Mouse (Mus musculus) E14TG2a.4 (cell line): ENCODE results near the gene Zfp110.

Experiments
- CTCF ChIP-seq: conservative IDR thresholded peaks from 2 replicates; pipeline ENCODE4 v1.5.1; 2014; ENCODE audit warnings: low read length
- NANOG ChIP-seq: IDR thresholded peaks from 2 replicates; pipeline ENCODE4 v1.6.1; 2014; ENCODE audit warnings: borderline replicate concordance, low read length, mixed read lengths
- POU5F1 ChIP-seq: IDR thresholded peaks from 2 replicates; pipeline ENCODE4 v1.6.1; 2014; ENCODE audit warnings: low read length, borderline replicate concordance

GRCm38 (mm10) chr7:12797971-12798370, 36.6 kb upstream of the Zfp110 start:
- TF ChIP-seq CTCF (peak; percentile 15; the same call in 1 of the 2 replicates), POU5F1 (no peak), NANOG (no peak)
